Mouse (Mus musculus) yolk sac, embryonic 10.5 days (tissue): Measurements from ENCODE around the gene Olfr1100.

Source experiments
- DNase-seq: peaks from one replicate; pipeline ENCODE4 v3.0.0-alpha.2; 2017; ENCODE audit warnings: low spot score

Gene Olfr1100

GRCm38 (mm10) chr2:86979854-86980253 lies at the start of gene Olfr1100:
TSS of gene Olfr1100 (minus strand) at chr2:86979954.
- no peak for DNase-seq

- no peak for DNase-seq
These were observed 47.2 kb upstream of the Olfr1100 start, which contains the start of gene Olfr1104 for GRCm38 (mm10) chr2:87026980-87027379. TSS of gene Olfr1104 (minus strand) at chr2:87027080.

DNA sequence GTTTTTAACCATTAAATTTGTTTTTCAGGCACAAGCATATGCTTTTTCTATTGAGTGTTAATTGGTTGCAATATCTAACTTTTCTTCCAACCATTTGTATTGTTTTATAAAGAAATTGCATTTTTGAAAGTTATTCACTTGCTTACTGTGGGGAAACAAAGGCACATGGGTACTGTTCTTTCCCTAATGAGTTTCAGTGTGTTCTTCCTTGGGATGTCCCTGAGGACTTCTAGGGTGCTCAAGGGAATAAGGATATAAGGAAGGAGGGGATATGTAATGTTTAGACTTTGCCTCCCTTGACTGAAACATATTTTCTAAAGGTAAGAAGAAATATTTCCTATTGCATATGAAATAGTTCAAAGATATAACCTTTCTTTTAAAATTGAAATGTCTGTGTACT lies 18.3 kb upstream of the Olfr1100 start, which contains the start of gene Olfr1102:
Olfr1102 (plus strand) TSS at position 301 of the 400 bp plus-strand sequence.
- DNase-seq = no peak

GRCm38 (mm10) chr2:86991121-86991520 lies 11.4 kb upstream of the Olfr1100 start, which contains the start of gene Olfr1101:
TSS of gene Olfr1101 (minus strand) at chr2:86991221.
- DNase-seq = no peak

DNA sequence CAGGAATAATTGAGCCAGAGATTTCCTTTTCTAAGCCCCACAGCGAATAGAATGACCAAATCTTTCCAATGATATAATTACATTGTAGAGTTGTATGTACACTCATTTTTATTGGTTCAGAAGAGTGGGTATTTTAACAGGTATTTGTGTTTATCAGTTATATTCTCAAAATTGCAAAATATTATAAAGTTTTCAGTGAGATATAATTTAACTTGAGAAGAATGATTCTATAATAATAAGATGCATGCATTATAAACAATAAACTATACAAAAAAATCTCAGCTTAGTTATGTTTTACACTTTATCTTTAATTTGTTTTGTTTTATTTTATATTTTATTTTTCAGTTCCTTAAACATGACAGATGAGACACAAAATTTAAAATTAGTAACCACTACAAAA lies 19.2 kb downstream of the Olfr1100 start, which contains the start of gene Olfr1099:
Olfr1099 (minus strand) TSS at position 101 of the 400 bp plus-strand sequence.
- DNase-seq = no peak

- DNase-seq = no peak
These were observed 53.2 kb downstream of the Olfr1100 start for GRCm38 (mm10) chr2:86926557-86926956.
